Comparison of ENCODE assay signal across 8 mouse cellular contexts in genomic region chr9:13827406-13828086, GRCm38 (mm10). TPM values are rescaled to one million over a fixed set of nuclear protein-coding genes. Genes with fewer than 3 reads are reported as not detected.
DNase-seq lines count a peak whose midpoint lies in the region; ATAC-seq lines count a peak whose summit lies in the region.

Fam76b (plus strand) TSS chr9:13827716.

- peaks cover 32% of the 10 kb centered on the region for H3K36me3 ChIP-seq in heart, embryonic 14.5 days (ENCODE audit: control insufficient read depth, insufficient read depth, low read length)
- peaks cover 38% of the 10 kb centered on the region for H3K36me3 ChIP-seq in liver, embryonic 13.5 days
- H3K36me3 ChIP-seq in stomach, embryonic 16.5 days (ENCODE audit: control insufficient read depth, insufficient read depth, low read length) = peaks cover 11% of the 10 kb centered on the region; the same call in 1 of the 2 replicates

- no peaks in the 10 kb centered on the region for H3K27me3 ChIP-seq in heart, embryonic 14.5 days (ENCODE audit: control insufficient read depth, insufficient read depth, low read length)
- no peaks in the 10 kb centered on the region for H3K27me3 ChIP-seq in liver, embryonic 13.5 days
- H3K27me3 ChIP-seq in stomach, embryonic 16.5 days (ENCODE audit: control insufficient read depth, insufficient read depth, low read length) = no peaks in the 10 kb centered on the region

- ATAC-seq in CD4-positive, CD25-positive, alpha-beta regulatory T cell, adult 4 months = peak; percentile 76
- peak; percentile 94 for ATAC-seq in heart, embryonic 14.5 days (ENCODE audit: insufficient number of reproducible peaks, insufficient read depth, low FRiP score, low read depth)
- ATAC-seq in liver, embryonic 13.5 days (ENCODE audit: low read depth) = peak; percentile 87
- ATAC-seq in stomach, embryonic 16.5 days (ENCODE audit: insufficient read depth, low FRiP score) = peak; percentile 94

- H3K4me3 ChIP-seq in heart, embryonic 14.5 days (ENCODE audit: control insufficient read depth in 1 of 2, insufficient read depth in 1 of 2, low read depth in 1 of 2, low read length in 2 of 2) = peak within 1 kb of the TSS; percentile 65 to 95
- peak within 1 kb of the TSS; percentile 92 for H3K4me3 ChIP-seq in liver, embryonic 13.5 days (replicated peaks)
- H3K4me3 ChIP-seq in stomach, embryonic 16.5 days (replicated peaks; ENCODE audit: low read length) = peak within 1 kb of the TSS; percentile 87

- peak; percentile 100 for DNase-seq in c-Kit-negative CD71-positive TER-119-positive erythroid progenitor cells, embryonic 14.5 days (ENCODE audit: low read depth, low spot score)
- peak; percentile 100 for DNase-seq in fibroblast of lung, adult 2 months (ENCODE audit: low read depth)
- DNase-seq in kidney, postnatal 14 days = peak; percentile 100
- peak; percentile 99 for DNase-seq in liver, embryonic 13.5 days
- peak; percentile 94 for DNase-seq in neural tube, embryonic 10.5 days (ENCODE audit: extremely low spot score, low spot score)

- H3K9me3 ChIP-seq in heart, embryonic 14.5 days (ENCODE audit: control insufficient read depth, low read length) = no peaks in the 10 kb centered on the region
- no peaks in the 10 kb centered on the region for H3K9me3 ChIP-seq in liver, embryonic 13.5 days (replicated peaks)
- no peaks in the 10 kb centered on the region for H3K9me3 ChIP-seq in stomach, embryonic 16.5 days (replicated peaks; ENCODE audit: control insufficient read depth, low read length)

- H3K4me1 ChIP-seq in heart, embryonic 14.5 days (ENCODE audit: control insufficient read depth in 2 of 2, insufficient read depth in 2 of 2, low read length in 2 of 2) = peaks cover 0 to 26% of the 10 kb centered on the region in 2 experiments; a peak in 2 of 4 replicates
- H3K4me1 ChIP-seq in liver, embryonic 13.5 days (replicated peaks) = peaks cover 29% of the 10 kb centered on the region
- peaks cover 13% of the 10 kb centered on the region for H3K4me1 ChIP-seq in stomach, embryonic 16.5 days (ENCODE audit: control insufficient read depth, insufficient read depth, low read length)

- peak within 1 kb of the TSS; percentile 82 for H3K4me2 ChIP-seq in heart, embryonic 14.5 days (ENCODE audit: low read length)
- peak within 1 kb of the TSS; percentile 82 for H3K4me2 ChIP-seq in liver, embryonic 13.5 days
- peak within 1 kb of the TSS; percentile 90 for H3K4me2 ChIP-seq in stomach, embryonic 16.5 days (ENCODE audit: low read depth, low read length)

- WGBS in heart, embryonic 14.5 days = under 1% methylated on average over 66 of the region's 67 CpGs
- WGBS in liver, embryonic 13.5 days (ENCODE audit: insufficient replicate concordance) = under 1% methylated on average over 67 of the region's 67 CpGs
- WGBS in stomach, embryonic 16.5 days = under 1% methylated on average over 64 of the region's 67 CpGs

- H3K27ac ChIP-seq in heart, embryonic 14.5 days (replicated peaks in 1 of 2; ENCODE audit: control insufficient read depth in 1 of 2, insufficient read depth in 1 of 2, low read depth in 2 of 2, low read length in 2 of 2) = peak within 1 kb of the TSS; percentile 91 to 97
- peak within 1 kb of the TSS; percentile 98 for H3K27ac ChIP-seq in liver, embryonic 13.5 days
- H3K27ac ChIP-seq in stomach, embryonic 16.5 days (ENCODE audit: low read length) = peak within 1 kb of the TSS; percentile 99

- peak within 1 kb of the TSS; percentile 94 for H3K9ac ChIP-seq in heart, embryonic 14.5 days (ENCODE audit: low read length)
- H3K9ac ChIP-seq in liver, embryonic 13.5 days = peak within 1 kb of the TSS; percentile 97
- peak within 1 kb of the TSS; percentile 94 for H3K9ac ChIP-seq in stomach, embryonic 16.5 days (ENCODE audit: low read length)

RNA-seq across cellular contexts. Expression of gene Fam76b, which starts in this region (rescaled TPM):
- 10 to 100 TPM; 13.9 to 17.8 TPM for polyA plus RNA-seq in CD4-positive, CD25-positive, alpha-beta regulatory T cell, adult 4 months (2017; shearing (Covaris generic))
- 18.4 and 20.4 TPM in 2 replicates for polyA plus RNA-seq in heart, embryonic 14.5 days (2014; fragmentation: Nextera tagmentation; extraction: Ambion mirVana)
- polyA plus RNA-seq in liver, embryonic 13.5 days (2015; fragmentation: Nextera tagmentation; extraction: Ambion mirVana) = 8.3 and 10.1 TPM in 2 replicates
- 14.7 and 18.3 TPM in 2 replicates for polyA plus RNA-seq in stomach, embryonic 16.5 days (2015; fragmentation: Nextera tagmentation; extraction: Ambion mirVana)

Comparison
In these comparisons a context has a peak if more than half of its experiments do, and no peak if none do; other contexts are left out.
1. Peak in every context shown above with its lines: DNase-seq, ATAC-seq, H3K4me3 ChIP-seq and H3K27ac ChIP-seq.